8 mouse cellular contexts compared by ENCODE assay signal in the genomic region with DNA sequence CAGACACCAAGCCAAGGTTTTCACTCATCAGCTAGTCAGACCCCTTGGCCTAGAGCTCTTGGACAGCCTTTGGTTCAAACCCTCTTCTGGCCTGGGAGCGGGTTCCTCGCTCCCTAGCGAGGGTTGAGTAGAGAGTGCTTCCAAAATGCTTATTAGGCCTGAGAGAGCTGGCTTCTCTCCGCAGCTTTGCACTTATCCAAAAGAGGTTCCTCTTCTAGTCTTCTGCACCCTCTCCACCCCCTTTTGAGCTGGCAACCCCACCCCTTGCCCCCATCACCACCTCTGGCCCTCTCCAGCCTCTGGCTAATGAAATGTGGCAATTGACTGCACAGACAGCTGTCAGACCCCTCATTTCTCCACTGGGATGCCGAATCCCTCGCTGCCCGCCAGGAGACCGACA. TPM values are rescaled to one million over a fixed set of nuclear protein-coding genes. Genes with fewer than 3 reads are reported as not detected.
DNase-seq lines count a peak whose midpoint lies in the region; ATAC-seq and TF ChIP-seq lines count a peak whose summit lies in the region.

A gene (plus strand): TSS at position 301 of the 400 bp plus-strand sequence.

- DNase-seq in adrenal gland, postnatal 14 days, result no peak
- DNase-seq in adrenal gland, adult (ENCODE audit: inconsistent age in 2 of 2, low spot score in 1 of 2), result no peak
- DNase-seq in stomach, postnatal 0 days (ENCODE audit: low spot score), result no peak
- DNase-seq in gastrocnemius, adult 8-10 months (ENCODE audit: low spot score in 2 of 2), result no peak
- no peak for DNase-seq in frontal cortex, postnatal 10 days (ENCODE audit: low spot score in 2 of 2)

- H3K4me1 ChIP-seq in megakaryocyte, embryonic 14.5 days, result peaks cover 60% of the 10 kb centered on the region
- H3K4me1 ChIP-seq in liver, embryonic 12.5 days, result peaks cover 39% of the 10 kb centered on the region
- H3K4me1 ChIP-seq in stomach, postnatal 0 days (replicated peaks; ENCODE audit: control insufficient read depth, insufficient read depth), result peaks cover 3% of the 10 kb centered on the region; the same call in 1 of the 2 replicates

- H3K27me3 ChIP-seq in megakaryocyte, embryonic 14.5 days (replicated peaks), result peaks cover 93% of the 10 kb centered on the region
- peaks cover 100% of the 10 kb centered on the region for H3K27me3 ChIP-seq in liver, embryonic 12.5 days (replicated peaks)
- H3K27me3 ChIP-seq in stomach, postnatal 0 days (ENCODE audit: control insufficient read depth, insufficient read depth, low read length), result peaks cover 28% of the 10 kb centered on the region; the same call in 1 of the 2 replicates

- no peak within 1 kb of the TSS for H3K27ac ChIP-seq in liver, embryonic 12.5 days
- no peak within 1 kb of the TSS for H3K27ac ChIP-seq in stomach, postnatal 0 days (replicated peaks)

- H3K4me2 ChIP-seq in liver, embryonic 12.5 days, result peak within 1 kb of the TSS; percentile 68
- peak within 1 kb of the TSS; percentile 64 for H3K4me2 ChIP-seq in stomach, postnatal 0 days (replicated peaks; ENCODE audit: low read depth)

- TF ChIP-seq CTCF in stomach, postnatal 0 days (IDR thresholded peaks at IDR 0.05; ENCODE audit: low read depth), result no peak

- H3K4me3 ChIP-seq in megakaryocyte, embryonic 14.5 days (replicated peaks), result peak within 1 kb of the TSS; percentile 89
- H3K4me3 ChIP-seq in liver, embryonic 12.5 days, result peak within 1 kb of the TSS; percentile 48
- peak within 1 kb of the TSS; percentile 38 for H3K4me3 ChIP-seq in stomach, postnatal 0 days (ENCODE audit: low read depth, low read length)

- no peak for TF ChIP-seq EP300 in stomach, postnatal 0 days (optimal IDR thresholded peaks at IDR 0.05)

- H3K9ac ChIP-seq in liver, embryonic 12.5 days, result no peak within 1 kb of the TSS
- peak within 1 kb of the TSS; percentile 31 for H3K9ac ChIP-seq in stomach, postnatal 0 days (ENCODE audit: low read length)

- no peaks in the 10 kb centered on the region for H3K36me3 ChIP-seq in megakaryocyte, embryonic 14.5 days (replicated peaks; ENCODE audit: low read length)
- H3K36me3 ChIP-seq in liver, embryonic 12.5 days, result no peaks in the 10 kb centered on the region
- H3K36me3 ChIP-seq in stomach, postnatal 0 days (ENCODE audit: control insufficient read depth, insufficient read depth, low read length), result no peaks in the 10 kb centered on the region

- ATAC-seq in megakaryocyte, adult 5-6 weeks (ENCODE audit: poor library complexity, severe bottlenecking), result no peak
- ATAC-seq in liver, embryonic 12.5 days, result no peak
- ATAC-seq in stomach, postnatal 0 days (ENCODE audit: low FRiP score, low TSS enrichment), result no peak

- no peaks in the 10 kb centered on the region for H3K9me3 ChIP-seq in megakaryocyte, embryonic 14.5 days
- H3K9me3 ChIP-seq in liver, embryonic 12.5 days (replicated peaks), result no peaks in the 10 kb centered on the region
- H3K9me3 ChIP-seq in stomach, postnatal 0 days (ENCODE audit: control insufficient read depth, low read length), result no peaks in the 10 kb centered on the region

- 36% methylated on average over 8 of the region's 8 CpGs for WGBS in liver, embryonic 12.5 days (ENCODE audit: insufficient replicate concordance)
- WGBS in stomach, postnatal 0 days, result 74% methylated on average over 8 of the region's 8 CpGs

RNA-seq across cellular contexts. Expression of the gene that starts here (rescaled TPM):
- 7.1 and 13.9 TPM in 2 replicates for total RNA-seq in adrenal gland, postnatal 14 days (2021)
- not detected in 2 replicates for polyA plus RNA-seq in megakaryocyte, embryonic 14.5 days (2012; ENCODE audit: insufficient read depth, low replicate concordance)
- not detected in 2 replicates for total RNA-seq in megakaryocyte, adult 5-6 weeks (2015)
- total RNA-seq in megakaryocyte, adult 5-6 weeks (2017), result 0.11 TPM in 1 of 2 replicates, not detected in the other
- 14.4 and 16.9 TPM in 2 replicates for polyA plus RNA-seq in liver, embryonic 12.5 days (2016; fragmentation: Nextera tagmentation; extraction: Ambion mirVana)
- polyA plus RNA-seq in stomach, postnatal 0 days (2015; fragmentation: Nextera tagmentation; extraction: Ambion mirVana), result 13.5 and 14.4 TPM in 2 replicates
- under 1 TPM in 1 of 4 experiments, not detected in 3; 0.24 TPM for total RNA-seq in gastrocnemius, adult 8-10 months (2022)

Comparison
In these comparisons a context has a peak if more than half of its experiments do, and no peak if none do; other contexts are left out.
1. RNA of the gene that starts here (polyA plus RNA-seq): 14.4 to 16.9 TPM in liver, embryonic 12.5 days and 13.5 to 14.4 TPM in stomach, postnatal 0 days; not detected in megakaryocyte, embryonic 14.5 days; every median in the first group is over 10 times any median in the second.
2. H3K4me3 ChIP-seq: peak in every context shown above with its lines; median percentile 89 in megakaryocyte, embryonic 14.5 days; 48 in liver, embryonic 12.5 days; 38 in stomach, postnatal 0 days.